Mouse (Mus musculus): ENCODE measurements around the gene Pter. TPM values are rescaled to one million over a fixed set of nuclear protein-coding genes. Genes with fewer than 3 reads are reported as not detected.

Gene Pter
- polyA plus RNA-seq, 1 experiment from 2014 or later, result 9.1 TPM

DNA sequence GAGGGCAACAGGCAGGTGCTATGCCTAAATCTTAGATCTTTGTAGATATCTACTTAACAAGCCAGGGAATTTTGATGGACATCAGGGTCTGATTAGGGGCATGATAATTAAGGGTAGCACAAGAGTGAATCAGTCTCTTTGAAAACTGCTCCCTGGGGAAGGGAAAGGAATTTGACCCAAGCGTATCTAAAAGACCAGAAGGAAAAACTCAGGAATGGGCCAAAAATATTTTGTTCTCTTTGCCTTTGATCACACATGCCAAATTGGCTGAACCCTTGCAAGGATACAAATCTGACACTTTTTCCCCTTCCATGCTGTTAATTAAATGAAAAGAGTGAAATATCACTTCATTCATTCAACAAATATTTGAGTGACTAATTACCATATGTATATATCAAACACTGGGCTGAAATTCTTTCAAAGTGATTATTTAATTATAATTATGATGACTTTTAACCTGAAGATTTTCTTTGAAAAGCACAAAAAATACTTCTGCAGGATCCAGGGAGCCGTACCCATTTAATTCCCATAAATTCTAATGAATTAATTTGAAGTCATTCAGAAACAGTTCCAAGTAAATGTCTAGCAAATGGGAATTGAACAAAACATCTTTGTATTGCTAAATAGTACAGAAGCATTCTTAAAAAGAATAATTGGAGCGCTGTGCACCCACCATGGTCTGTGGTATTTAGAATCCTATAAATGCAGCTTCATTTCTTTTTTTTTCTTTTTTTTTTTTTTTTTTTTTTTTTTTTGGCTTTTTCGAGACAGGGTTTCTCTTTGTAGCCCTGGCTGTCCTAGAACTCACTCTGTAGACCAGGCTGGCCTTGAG, 61.3 kb downstream of the Pter start:
- H3K9me3 ChIP-seq (ENCODE audit: low read length), result no peaks in the 10 kb centered on the region
- 87% methylated on average over 4 of the region's 4 CpGs for WGBS
- H3K27me3 ChIP-seq (replicated peaks; ENCODE audit: insufficient read depth, low read length), result no peaks in the 10 kb centered on the region
- DNase-seq (ENCODE audit: low spot score) (no peak), ATAC-seq (no peak)
- TF ChIP-seq CTCF (IDR thresholded peaks at IDR 0.05) (no peak), EP300 (IDR thresholded peaks at IDR 0.05) (no peak)
- no peaks in the 10 kb centered on the region for H3K4me1 ChIP-seq (ENCODE audit: insufficient read depth, low read depth, low read length)
- H3K27ac ChIP-seq (ENCODE audit: low read length), result no peak overlapping the region
- no peaks in the 10 kb centered on the region for H3K36me3 ChIP-seq (ENCODE audit: insufficient read depth, low read length)
- H3K9ac ChIP-seq (replicated peaks; ENCODE audit: low read depth), result no peak overlapping the region
- no peak overlapping the region for H3K4me3 ChIP-seq (ENCODE audit: low read depth, low read length)
- no peak overlapping the region for H3K4me2 ChIP-seq (replicated peaks; ENCODE audit: low read depth, low read length)

DNA sequence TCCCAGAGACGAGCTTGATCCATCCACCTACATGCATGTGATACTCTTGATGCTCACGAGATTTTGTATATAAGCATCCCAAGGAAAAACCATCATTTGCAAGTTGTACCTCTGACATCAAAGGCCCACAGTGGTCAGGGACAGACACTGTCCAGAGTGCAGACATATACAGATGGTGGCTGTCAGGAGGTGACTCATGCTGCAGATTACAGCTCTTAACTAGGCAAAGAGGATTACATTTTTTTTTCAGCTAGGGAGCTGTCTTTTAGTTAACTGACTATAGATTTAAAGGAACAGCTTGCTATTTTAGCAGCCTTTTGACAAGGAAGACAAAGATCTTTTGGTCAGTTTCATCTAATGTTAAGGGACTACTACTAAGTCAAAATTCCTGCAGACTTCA, 76.2 kb downstream of the Pter start:
- Histone ChIP-seq H3K36me3 (ENCODE audit: insufficient read depth, low read length) (no peaks in the 10 kb centered on the region), H3K4me1 (ENCODE audit: insufficient read depth, low read depth, low read length) (no peaks in the 10 kb centered on the region), H3K4me2 (replicated peaks; ENCODE audit: low read depth, low read length) (no peak overlapping the region), H3K4me3 (ENCODE audit: low read depth, low read length) (no peak overlapping the region), H3K9ac (replicated peaks; ENCODE audit: low read depth) (no peak overlapping the region), H3K27ac (ENCODE audit: low read length) (no peak overlapping the region), H3K9me3 (ENCODE audit: low read length) (no peaks in the 10 kb centered on the region), H3K27me3 (replicated peaks; ENCODE audit: insufficient read depth, low read length) (no peaks in the 10 kb centered on the region)
- ATAC-seq (no peak), DNase-seq (ENCODE audit: low spot score) (no peak)
- 76% methylated on average over 2 of the region's 2 CpGs for WGBS
- TF ChIP-seq EP300 (IDR thresholded peaks at IDR 0.05), result no peak
- TF ChIP-seq CTCF (IDR thresholded peaks at IDR 0.05), result no peak

DNA sequence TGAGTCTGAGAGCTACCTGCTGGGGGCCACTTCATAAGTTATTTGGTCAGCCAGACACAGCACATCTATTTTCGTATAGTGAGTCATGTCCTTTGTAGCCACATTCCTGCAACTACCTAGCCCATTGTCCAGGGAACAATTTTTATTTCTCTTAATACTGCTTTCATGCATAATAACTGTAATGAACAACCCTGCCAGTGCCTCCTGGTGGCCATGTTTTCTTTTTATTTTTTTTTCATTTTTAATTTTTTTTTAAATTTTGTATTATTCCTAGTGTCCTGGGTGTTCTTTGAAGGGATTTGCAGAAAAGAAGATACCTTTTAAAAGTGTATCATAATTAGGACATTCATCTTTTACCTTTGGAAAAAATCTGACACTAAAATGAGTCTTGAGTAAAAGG, 84.6 kb downstream of the Pter start:
- H3K27ac ChIP-seq (ENCODE audit: low read length), result no peak overlapping the region
- DNase-seq (ENCODE audit: low spot score) (no peak), ATAC-seq (no peak)
- no peaks in the 10 kb centered on the region for H3K9me3 ChIP-seq (ENCODE audit: low read length)
- peaks cover 27% of the 10 kb centered on the region for H3K27me3 ChIP-seq (replicated peaks; ENCODE audit: insufficient read depth, low read length)
- no peak overlapping the region for H3K4me2 ChIP-seq (replicated peaks; ENCODE audit: low read depth, low read length)
- peaks cover 12% of the 10 kb centered on the region; the same call in 1 of the 2 replicates for H3K4me1 ChIP-seq (ENCODE audit: insufficient read depth, low read depth, low read length)
- no peaks in the 10 kb centered on the region for H3K36me3 ChIP-seq (ENCODE audit: insufficient read depth, low read length)
- TF ChIP-seq EP300 (IDR thresholded peaks at IDR 0.05) (no peak), CTCF (IDR thresholded peaks at IDR 0.05) (peak; percentile 4; the same call in 1 of the 2 replicates)
- WGBS, result 73% methylated on average over 1 of the region's 1 CpGs
- H3K4me3 ChIP-seq (ENCODE audit: low read depth, low read length), result no peak overlapping the region
- no peak overlapping the region for H3K9ac ChIP-seq (replicated peaks; ENCODE audit: low read depth)

DNA sequence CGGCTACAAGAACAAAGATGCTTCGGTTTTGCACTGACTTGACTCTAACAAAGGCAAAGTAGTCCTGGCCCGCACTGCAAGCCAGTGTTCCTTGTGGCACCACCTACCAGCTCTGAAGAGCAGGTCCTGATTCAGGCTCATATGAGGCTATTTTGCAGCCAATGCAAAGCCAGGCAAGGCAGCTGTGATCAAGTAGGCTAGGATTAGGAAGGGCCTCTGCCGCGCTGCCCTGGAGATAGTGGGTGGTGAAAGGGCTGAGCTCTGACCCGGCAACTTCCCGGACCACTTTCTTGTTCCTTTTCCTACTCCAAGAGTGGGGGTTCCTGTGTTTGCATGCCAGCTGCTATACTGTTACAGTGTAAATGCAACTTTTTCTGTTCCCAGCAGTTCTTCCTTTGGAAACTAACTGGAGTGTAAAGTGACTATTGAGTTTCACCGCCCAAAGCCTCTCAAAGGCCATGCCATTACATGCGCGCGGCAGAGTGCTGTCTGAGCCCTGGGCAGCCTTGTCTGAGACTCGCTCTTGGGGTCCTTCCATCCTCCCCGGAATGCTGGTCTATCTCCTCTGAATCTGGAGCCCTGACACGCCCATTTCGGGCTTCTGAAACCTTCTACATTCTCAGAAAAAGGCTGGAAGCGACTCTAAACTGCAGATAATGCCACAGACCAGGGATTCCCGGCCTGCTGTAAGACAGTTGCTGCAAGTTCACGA, 85.6 kb downstream of the Pter start:
- Histone ChIP-seq H3K9me3 (ENCODE audit: low read length) (no peaks in the 10 kb centered on the region), H3K27me3 (replicated peaks; ENCODE audit: insufficient read depth, low read length) (peaks cover 27% of the 10 kb centered on the region), H3K27ac (ENCODE audit: low read length) (no peak overlapping the region), H3K9ac (replicated peaks; ENCODE audit: low read depth) (no peak overlapping the region), H3K4me1 (ENCODE audit: insufficient read depth, low read depth, low read length) (peaks cover 12% of the 10 kb centered on the region; the same call in 1 of the 2 replicates), H3K36me3 (ENCODE audit: insufficient read depth, low read length) (no peaks in the 10 kb centered on the region), H3K4me2 (replicated peaks; ENCODE audit: low read depth, low read length) (peak overlapping the region; percentile 90), H3K4me3 (ENCODE audit: low read depth, low read length) (peak overlapping the region; percentile 51)
- 17% methylated on average over 18 of the region's 18 CpGs for WGBS
- no peak for ATAC-seq
- DNase-seq (ENCODE audit: low spot score), result no peak
- no peak for TF ChIP-seq EP300 (IDR thresholded peaks at IDR 0.05)
- no peak for TF ChIP-seq CTCF (IDR thresholded peaks at IDR 0.05)

DNA sequence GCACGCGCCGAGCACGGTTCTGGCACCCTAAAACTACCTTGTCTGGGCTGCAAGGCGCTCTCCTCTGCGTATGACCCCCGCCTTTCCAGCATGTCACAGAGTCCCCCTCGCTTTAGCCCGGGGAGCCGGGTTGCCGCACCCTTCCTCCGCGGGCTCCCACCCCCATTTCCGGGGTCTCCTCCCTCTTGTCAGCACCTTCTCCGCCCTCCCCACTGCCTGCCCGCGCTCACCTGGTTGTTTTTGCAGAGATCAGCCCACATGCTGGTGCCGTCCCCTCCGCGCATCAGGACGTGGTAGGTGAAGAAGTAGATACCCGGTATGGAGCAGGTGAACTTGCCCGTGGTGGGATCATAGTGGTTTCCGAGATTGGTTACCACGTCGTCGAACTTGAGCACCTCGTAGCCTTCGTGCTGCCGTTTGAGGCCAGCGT, 86.2 kb downstream of the Pter start:
- TF ChIP-seq EP300 (IDR thresholded peaks at IDR 0.05) (no peak), CTCF (IDR thresholded peaks at IDR 0.05) (no peak)
- H3K27ac ChIP-seq (ENCODE audit: low read length), result no peak overlapping the region
- H3K27me3 ChIP-seq (replicated peaks; ENCODE audit: insufficient read depth, low read length), result peaks cover 27% of the 10 kb centered on the region
- no peak for ATAC-seq
- peak overlapping the region; percentile 90 for H3K4me2 ChIP-seq (replicated peaks; ENCODE audit: low read depth, low read length)
- H3K4me3 ChIP-seq (ENCODE audit: low read depth, low read length), result peak overlapping the region; percentile 51
- no peak for DNase-seq (ENCODE audit: low spot score)
- no peak overlapping the region for H3K9ac ChIP-seq (replicated peaks; ENCODE audit: low read depth)
- peaks cover 12% of the 10 kb centered on the region; the same call in 1 of the 2 replicates for H3K4me1 ChIP-seq (ENCODE audit: insufficient read depth, low read depth, low read length)
- 1% methylated on average over 31 of the region's 31 CpGs for WGBS
- H3K9me3 ChIP-seq (ENCODE audit: low read length), result no peaks in the 10 kb centered on the region
- no peaks in the 10 kb centered on the region for H3K36me3 ChIP-seq (ENCODE audit: insufficient read depth, low read length)

Measured in lung, postnatal 0 days (tissue).